Mouse (Mus musculus) liver, adult 2 months (tissue): ENCODE measurements around the gene Tmem184a. TPM values are rescaled to one million over a fixed set of nuclear protein-coding genes. Genes with fewer than 3 reads are reported as not detected.
A peak's percentile ranks its signal among the peaks of the same experiment; 100 is the strongest.

Experiments
- DNase-seq: peaks from one replicate; pipeline ENCODE4 v3.0.0-alpha.2; 2011; ENCODE audit warnings: low read depth, low spot score; ENCODE audit errors: extremely low read depth
- H3K27ac ChIP-seq: fragments of 200-500 bp; replicated peaks from 2 replicates; pipeline ENCODE4 v1.5.1; 2012; ENCODE audit warnings: low read depth, mild to moderate bottlenecking, control low read depth, inconsistent platforms, low read length; ENCODE audit not compliant: insufficient read depth
- H3K27me3 ChIP-seq: fragments of 200-500 bp; 2 replicates; pipeline ENCODE4 v1.6.1; 2012; ENCODE audit warnings: mild to moderate bottlenecking, moderate library complexity, low read length, inconsistent platforms; ENCODE audit not compliant: control insufficient read depth, insufficient read depth
- H3K36me3 ChIP-seq: fragments of 200-500 bp; 2 replicates; pipeline ENCODE4 v1.6.1; 2012; ENCODE audit warnings: low read length, inconsistent platforms; ENCODE audit not compliant: control insufficient read depth, insufficient read depth
- H3K4me1 ChIP-seq: fragments of 200-500 bp; 2 replicates; pipeline ENCODE4 v1.6.1; 2011; ENCODE audit warnings: low read length; ENCODE audit not compliant: control insufficient read depth, insufficient read depth
- H3K4me3 ChIP-seq: fragments of 200-500 bp; 2 replicates; pipeline ENCODE4 v1.5.1; 2011; ENCODE audit warnings: low read depth, mild to moderate bottlenecking, control low read depth, low read length, moderate library complexity; ENCODE audit not compliant: insufficient read depth
- H3K79me2 ChIP-seq: fragments of 200-500 bp; 2 replicates; pipeline ENCODE4 v1.6.1; 2012; ENCODE audit warnings: inconsistent platforms, mild to moderate bottlenecking, low read length, moderate library complexity; ENCODE audit not compliant: control insufficient read depth, insufficient read depth
- H3K9ac ChIP-seq: fragments of 200-500 bp; 2 replicates; pipeline ENCODE4 v1.6.1; 2012; ENCODE audit warnings: low read depth, mild to moderate bottlenecking, control low read depth, inconsistent platforms, low read length
- CTCF ChIP-seq: fragments of 200-500 bp; IDR thresholded peaks from 2 replicates; pipeline ENCODE4 v1.5.1; 2011; ENCODE audit warnings: low read depth, low read length, control low read depth
- POLR2A ChIP-seq: fragments of 200-500 bp; IDR thresholded peaks from 2 replicates; pipeline ENCODE4 v1.6.1; 2011; ENCODE audit warnings: low read length, control low read depth; ENCODE audit not compliant: insufficient read depth; ENCODE audit errors: extremely low read depth
- WGBS: fragments of 180-500 bp; shearing (Covaris S2); methylation state at CpG from one replicate; pipeline ENCODE4 v1.1.7; 2018; 5-methylcytosine and 5-hydroxymethylcytosine counted together
- polyA plus RNA-seq: library from polyadenylated mRNA; depleted of rRNA; stranded (reverse); fragments of >200 nt; gene quantifications from 2 replicates; pipeline ENCODE4 v1.2.3, GENCODE M21; 2012
- total RNA-seq: library from RNA; depleted of rRNA; stranded (reverse); fragments of >200 nt; gene quantifications from 2 replicates; pipeline ENCODE4 v1.2.3, GENCODE M21; 2014

The Tmem184a gene
- total and polyA plus RNA-seq, 2 experiments, result 9.3 to 45.1 TPM

GRCm38 (mm10) chr5:139798168-139798900, 21.4 kb downstream of the Tmem184a start:
- WGBS, result 81% methylated on average over 12 of the region's 12 CpGs
- Histone ChIP-seq H3K27ac (no peak overlapping the region), H3K4me1 (peaks cover 14% of the 10 kb centered on the region)

DNA sequence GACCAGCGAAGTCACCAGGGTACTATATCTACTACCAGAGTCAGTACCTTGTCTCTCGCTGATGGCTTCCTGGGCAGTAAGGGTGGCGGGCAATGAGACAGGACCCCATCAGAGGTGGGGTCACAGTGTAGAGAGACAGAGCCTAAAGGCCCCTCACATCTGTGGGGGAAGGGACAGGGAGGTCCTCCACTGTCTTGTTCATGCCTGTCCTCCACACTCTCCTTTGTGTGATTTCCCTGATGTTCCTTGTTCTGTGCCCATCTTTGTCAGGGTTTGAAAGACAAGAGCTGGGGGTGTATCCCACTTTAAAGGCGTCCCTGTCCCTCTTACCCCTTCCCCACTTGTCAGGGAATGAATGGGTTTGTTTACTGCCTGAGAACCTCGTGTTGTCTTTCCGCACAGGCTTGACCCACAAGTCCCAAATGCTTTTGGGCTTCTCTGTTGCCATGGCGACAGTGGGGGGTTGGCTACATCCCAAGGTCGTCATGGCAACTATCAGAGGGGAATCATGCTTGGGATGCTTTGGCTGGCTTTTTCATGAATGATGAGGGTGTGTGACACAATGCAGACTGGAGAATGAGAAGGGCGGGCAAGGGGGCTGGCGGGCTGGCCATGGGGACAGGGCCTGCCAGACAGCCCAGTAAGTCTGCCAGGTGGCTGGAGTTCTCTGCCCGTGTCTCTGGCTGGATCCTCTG, 22.1 kb downstream of the Tmem184a start:
- 0 out of 2 replicates have a peak, but pooled peaks cover 1% of the 10 kb centered on the region for H3K36me3 ChIP-seq
- no peak for TF ChIP-seq POLR2A
- TF ChIP-seq CTCF, result no peak
- no peak overlapping the region for H3K4me3 ChIP-seq
- 61% methylated on average over 11 of the region's 11 CpGs for WGBS
- H3K9ac ChIP-seq, result no peak overlapping the region
- peaks cover 21% of the 10 kb centered on the region for H3K4me1 ChIP-seq
- H3K79me2 ChIP-seq, result peaks cover 40% of the 10 kb centered on the region
- DNase-seq, result peak; percentile 55
- no peaks in the 10 kb centered on the region for H3K27me3 ChIP-seq
- peak overlapping the region; percentile 37 for H3K27ac ChIP-seq

More at GRCm38 (mm10) chr5:139798168-139798900, 21.4 kb downstream of the Tmem184a start:
- Histone ChIP-seq H3K9ac (no peak overlapping the region), H3K36me3 (0 out of 2 replicates have a peak, but pooled peaks cover 1% of the 10 kb centered on the region), H3K4me3 (no peak overlapping the region), H3K79me2 (peaks cover 38% of the 10 kb centered on the region), H3K27me3 (no peaks in the 10 kb centered on the region)
- no peak for TF ChIP-seq POLR2A
- no peak for TF ChIP-seq CTCF
- no peak for DNase-seq

DNA sequence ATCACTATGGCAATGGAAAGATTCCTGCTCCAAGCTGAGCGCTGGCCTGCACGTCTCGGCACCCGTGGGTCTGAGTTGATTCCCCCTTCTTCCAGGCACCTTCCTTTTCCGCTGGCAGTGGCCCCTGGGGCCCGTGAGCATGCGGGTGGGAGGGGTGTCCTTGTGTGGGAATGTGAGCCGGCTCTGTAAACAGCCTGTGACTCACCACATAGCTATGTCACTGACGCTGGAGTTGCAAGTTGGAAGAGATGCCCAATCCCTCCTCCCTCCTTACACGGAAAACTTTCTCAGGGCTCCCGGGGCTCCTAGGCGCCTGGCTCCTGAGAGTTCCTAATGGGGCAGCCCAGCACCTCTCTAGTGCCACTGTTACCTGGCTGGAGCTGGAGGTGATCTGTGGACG, 22.8 kb downstream of the Tmem184a start:
- H3K27me3 ChIP-seq, result no peaks in the 10 kb centered on the region
- peak overlapping the region; percentile 21 for H3K4me3 ChIP-seq

GRCm38 (mm10) chr5:139796001-139796620, 23.6 kb downstream of the Tmem184a start:
- Histone ChIP-seq H3K27me3 (no peaks in the 10 kb centered on the region), H3K9ac (no peak overlapping the region), H3K36me3 (0 out of 2 replicates have a peak, but pooled peaks cover 1% of the 10 kb centered on the region), H3K79me2 (peaks cover 46% of the 10 kb centered on the region), H3K27ac (peak overlapping the region; percentile 69; the same call in 1 of the 2 replicates), H3K4me3 (no peak overlapping the region), H3K4me1 (peaks cover 27% of the 10 kb centered on the region)
- TF ChIP-seq CTCF (no peak), POLR2A (no peak)
- no peak for DNase-seq
- 47% methylated on average over 9 of the region's 9 CpGs for WGBS

More for the DNA sequence above, 22.8 kb downstream of the Tmem184a start:
- Histone ChIP-seq H3K36me3 (0 out of 2 replicates have a peak, but pooled peaks cover 1% of the 10 kb centered on the region), H3K27ac (peak overlapping the region; percentile 69), H3K4me1 (peaks cover 27% of the 10 kb centered on the region), H3K9ac (peak overlapping the region; percentile 43), H3K79me2 (peaks cover 43% of the 10 kb centered on the region)
- WGBS, result 30% methylated on average over 13 of the region's 13 CpGs
- TF ChIP-seq POLR2A (no peak), CTCF (no peak)
- DNase-seq, result peak; percentile 51

GRCm38 (mm10) chr5:139794938-139795337, 24.8 kb downstream of the Tmem184a start:
- no peaks in the 10 kb centered on the region for H3K27me3 ChIP-seq
- H3K79me2 ChIP-seq, result peaks cover 46% of the 10 kb centered on the region
- H3K4me3 ChIP-seq, result no peak overlapping the region
- no peaks in the 10 kb centered on the region for H3K36me3 ChIP-seq
- no peak overlapping the region for H3K9ac ChIP-seq
- H3K4me1 ChIP-seq, result peaks cover 30% of the 10 kb centered on the region
- no peak overlapping the region for H3K27ac ChIP-seq
- WGBS, result 60% methylated on average over 10 of the region's 10 CpGs
- TF ChIP-seq CTCF (no peak), POLR2A (no peak)
- DNase-seq, result no peak
